Mouse (Mus musculus): Measurements from ENCODE around the gene 2300002M23Rik.

GRCm38 (mm10) chr17:35538476-35538875 is 28.8 kb upstream of the 2300002M23Rik start:
- TF ChIP-seq USF1 (IDR thresholded peaks at IDR 0.05; ENCODE audit: low read depth) (no peak), CTCF (IDR thresholded peaks at IDR 0.05; ENCODE audit: control insufficient read depth, insufficient read depth, insufficient read length) (no peak), MAX (IDR thresholded peaks at IDR 0.05) (no peak), MYOG (IDR thresholded peaks at IDR 0.05; ENCODE audit: control insufficient read depth, extremely low read depth, insufficient read length) (no peak)

All from C2C12 (cell line).